Mouse (Mus musculus) liver, embryonic 15.5 days (tissue): ENCODE data around the gene A630073D07Rik. TPM values are rescaled to one million over a fixed set of nuclear protein-coding genes. Genes with fewer than 3 reads are reported as not detected.
"Not testable (repeated sequence)": the region's sequence is repeated elsewhere in the genome, so short reads cannot be mapped to it uniquely, and the experiment has no call there.

Experiments used
- ATAC-seq: fragments of 200-750 bp; cut with Nextera tagmentation; 2 replicates; pipeline ENCODE4 v1.8.0; 2017; ENCODE audit warnings: moderate number of reproducible peaks, mild to moderate bottlenecking, moderate library complexity; ENCODE audit not compliant: insufficient read depth
- H3K27ac ChIP-seq: fragments of 300-500 bp; sonication (generic); replicated peaks from 2 replicates; pipeline ENCODE4 v1.5.1; 2015; ENCODE audit warnings: mild to moderate bottlenecking, inconsistent platforms
- H3K27me3 ChIP-seq: fragments of 300-500 bp; sonication (generic); 2 replicates; pipeline ENCODE4 v1.6.1; 2015; ENCODE audit warnings: mild to moderate bottlenecking, inconsistent platforms
- H3K36me3 ChIP-seq: fragments of 300-500 bp; sonication (generic); replicated peaks from 2 replicates; pipeline ENCODE4 v1.6.1; 2015; ENCODE audit warnings: moderate library complexity, mild to moderate bottlenecking, inconsistent platforms
- H3K4me1 ChIP-seq: fragments of 300-500 bp; sonication (generic); replicated peaks from 2 replicates; pipeline ENCODE4 v1.6.1; 2015; ENCODE audit warnings: inconsistent platforms
- H3K4me2 ChIP-seq: fragments of 300-500 bp; sonication (generic); 2 replicates; pipeline ENCODE4 v1.6.1; 2015; ENCODE audit warnings: moderate library complexity, mild to moderate bottlenecking, inconsistent platforms
- H3K4me3 ChIP-seq: fragments of 300-500 bp; sonication (generic); replicated peaks from 2 replicates; pipeline ENCODE4 v1.5.1; 2015; ENCODE audit warnings: mild to moderate bottlenecking, inconsistent platforms
- H3K9ac ChIP-seq: fragments of 300-500 bp; sonication (generic); 2 replicates; pipeline ENCODE4 v1.6.1; 2015; ENCODE audit warnings: moderate library complexity, mild to moderate bottlenecking, inconsistent platforms
- H3K9me3 ChIP-seq: fragments of 300-500 bp; sonication (generic); replicated peaks from 2 replicates; pipeline ENCODE4 v1.6.1; 2016; ENCODE audit warnings: inconsistent platforms
- WGBS: fragments of 180-500 bp; shearing (Covaris S2); methylation state at CpG from one replicate; pipeline ENCODE4 v1.1.7; 2015; ENCODE audit warnings: mixed read lengths; ENCODE audit not compliant: insufficient replicate concordance; 5-methylcytosine and 5-hydroxymethylcytosine counted together
- polyA plus RNA-seq: library from polyadenylated mRNA; unstranded; fragments of >200 nt; fragmentation: Nextera tagmentation; extraction: Ambion mirVana; gene quantifications from 2 replicates; pipeline ENCODE4 v1.2.1, GENCODE M21; 2015

The A630073D07Rik gene
- polyA plus RNA-seq: not detected in 2 replicates

- Histone ChIP-seq H3K9ac (no peak within 1 kb of the TSS), H3K4me3 (no peak within 1 kb of the TSS), H3K36me3 (no peaks in the 10 kb centered on the region), H3K27me3 (no peaks in the 10 kb centered on the region), H3K27ac (no peak within 1 kb of the TSS), H3K4me2 (no peak within 1 kb of the TSS), H3K9me3 (no peaks in the 10 kb centered on the region), H3K4me1 (no peaks in the 10 kb centered on the region)
- 63% methylated on average over 1 of the region's 1 CpGs for WGBS
- no peak for ATAC-seq
Observed at GRCm38 (mm10) chr6:132651426-132651825, at the start of gene A630073D07Rik. Gene A630073D07Rik (minus strand): TSS chr6:132651526.

- no peak for ATAC-seq
- Histone ChIP-seq H3K4me2 (no peak within 1 kb of the TSS), H3K4me1 (no peaks in the 10 kb centered on the region), H3K4me3 (no peak within 1 kb of the TSS), H3K27ac (no peak within 1 kb of the TSS), H3K9ac (no peak within 1 kb of the TSS), H3K9me3 (no peaks in the 10 kb centered on the region), H3K27me3 (no peaks in the 10 kb centered on the region), H3K36me3 (no peaks in the 10 kb centered on the region)
- WGBS: 42% methylated on average over 1 of the region's 1 CpGs
Observed at GRCm38 (mm10) chr6:132700907-132701306, 49.6 kb upstream of the A630073D07Rik start, which contains the start of gene Tas2r121. Gene Tas2r121 (minus strand): TSS chr6:132701007.

- H3K27me3 ChIP-seq, H3K4me3 ChIP-seq, H3K36me3 ChIP-seq, H3K9me3 ChIP-seq, H3K27ac ChIP-seq, ATAC-seq, H3K4me2 ChIP-seq, H3K9ac ChIP-seq, H3K4me1 ChIP-seq: not testable (repeated sequence)
- whole genome bisulfite sequencing: 53% methylated on average over 7 of the region's 7 CpGs
Observed at GRCm38 (mm10) chr6:132691596-132691995, 40.3 kb upstream of the A630073D07Rik start.

- no peak for ATAC-seq
Observed at GRCm38 (mm10) chr6:132656653-132657052, 5.3 kb upstream of the A630073D07Rik start, which contains the start of gene Tas2r120. Gene Tas2r120 (plus strand): TSS chr6:132656953.

GRCm38 (mm10) chr6:132649399-132649798 lies 1.9 kb downstream of the A630073D07Rik start:
- H3K4me3 ChIP-seq: no peak overlapping the region
- no peak overlapping the region for H3K27ac ChIP-seq
- H3K27me3 ChIP-seq: no peaks in the 10 kb centered on the region

More at GRCm38 (mm10) chr6:132656653-132657052, 5.3 kb upstream of the A630073D07Rik start, which contains the start of gene Tas2r120:
- Histone ChIP-seq H3K36me3 (no peaks in the 10 kb centered on the region), H3K9ac (no peak within 1 kb of the TSS), H3K4me3 (no peak within 1 kb of the TSS), H3K27me3 (no peaks in the 10 kb centered on the region), H3K4me1 (no peaks in the 10 kb centered on the region), H3K4me2 (no peak within 1 kb of the TSS), H3K9me3 (no peaks in the 10 kb centered on the region), H3K27ac (no peak within 1 kb of the TSS)

GRCm38 (mm10) chr6:132595613-132596012 lies 55.7 kb downstream of the A630073D07Rik start, which contains the start of gene Prp2:
Gene Prp2 (plus strand): TSS chr6:132595913.
- not testable (repeated sequence) for H3K4me2 ChIP-seq, H3K4me1 ChIP-seq, ATAC-seq, H3K36me3 ChIP-seq, H3K27ac ChIP-seq, H3K9ac ChIP-seq, H3K4me3 ChIP-seq, H3K9me3 ChIP-seq, H3K27me3 ChIP-seq
- WGBS: 41% methylated on average over 2 of the region's 2 CpGs

More at GRCm38 (mm10) chr6:132649399-132649798, 1.9 kb downstream of the A630073D07Rik start:
- Histone ChIP-seq H3K9me3 (no peaks in the 10 kb centered on the region), H3K9ac (no peak overlapping the region), H3K36me3 (no peaks in the 10 kb centered on the region), H3K4me2 (no peak overlapping the region), H3K4me1 (no peaks in the 10 kb centered on the region)
- no peak for ATAC-seq

Other genes starting within 250 kb of the A630073D07Rik start
- not detected in 2 replicates for gene Prh1, start 81.7 kb downstream of the A630073D07Rik start, polyA plus RNA-seq
- gene Prp2, start 55.6 kb downstream of the A630073D07Rik start, polyA plus RNA-seq: not detected in 2 replicates
- not detected in 2 replicates for gene Tas2r120, start 5.4 kb upstream of the A630073D07Rik start, polyA plus RNA-seq
- not detected in 2 replicates for gene Tas2r121, start 49.5 kb upstream of the A630073D07Rik start, polyA plus RNA-seq
- not detected in 2 replicates for gene Tas2r122, start 60.4 kb upstream of the A630073D07Rik start, polyA plus RNA-seq
- gene Tas2r115, start 86.5 kb upstream of the A630073D07Rik start, polyA plus RNA-seq: not detected in 2 replicates
- gene Tas2r124, start 103.2 kb upstream of the A630073D07Rik start, polyA plus RNA-seq: not detected in 2 replicates
- not detected in 2 replicates for gene Tas2r102, start 110.6 kb upstream of the A630073D07Rik start, polyA plus RNA-seq
- not detected in 2 replicates for gene Tas2r136, start 126.6 kb upstream of the A630073D07Rik start, polyA plus RNA-seq
- gene Tas2r117, start 151.3 kb upstream of the A630073D07Rik start, polyA plus RNA-seq: not detected in 2 replicates
- not detected in 2 replicates for gene Tas2r123, start 195.6 kb upstream of the A630073D07Rik start, polyA plus RNA-seq
- not detected in 2 replicates for gene Tas2r116, start 203.9 kb upstream of the A630073D07Rik start, polyA plus RNA-seq
- gene Tas2r110, start 216.5 kb upstream of the A630073D07Rik start, polyA plus RNA-seq: not detected in 2 replicates
- gene Tas2r113, start 241.5 kb upstream of the A630073D07Rik start, polyA plus RNA-seq: not detected in 2 replicates